Mouse (Mus musculus): ENCODE results near the gene Mib2.
A peak's percentile ranks its signal among the peaks of the same experiment; 100 is the strongest.
"Not testable (repeated sequence)": the region's sequence is repeated elsewhere in the genome, so short reads cannot be mapped to it uniquely, and the experiment has no call there.

Mib2 gene

GRCm38 (mm10) chr4:155670236-155670635 lies 1.2 kb upstream of the Mib2 start:
- DNase-seq (ENCODE audit: low read depth, low spot score), result not testable (repeated sequence)

GRCm38 (mm10) chr4:155669598-155670075 lies 639 bp upstream of the Mib2 start:
- no peak for DNase-seq (ENCODE audit: low read depth, low spot score)

DNA sequence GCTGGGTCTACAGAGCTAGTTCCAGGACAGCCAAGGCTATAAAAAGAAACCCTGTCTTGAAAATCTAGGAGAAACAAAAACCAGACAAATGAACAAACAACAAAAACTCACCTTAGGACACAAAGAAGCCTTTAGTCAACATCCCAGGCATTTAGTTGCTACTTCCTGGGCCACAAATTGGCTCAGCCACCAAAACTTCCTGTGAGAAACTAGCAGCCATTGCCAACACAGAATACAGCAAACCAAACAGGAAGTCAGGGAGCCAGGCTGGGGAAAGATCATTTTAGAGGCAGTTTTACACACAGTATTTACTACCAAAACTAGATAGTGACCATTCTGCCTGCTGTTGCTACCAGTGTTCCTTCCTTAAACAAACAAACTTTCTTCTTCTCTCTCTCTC lies 2.1 kb downstream of the Mib2 start:
- no peak for DNase-seq (ENCODE audit: low read depth, low spot score)

GRCm38 (mm10) chr4:155660641-155661040 lies 8.4 kb downstream of the Mib2 start:
- DNase-seq (ENCODE audit: low read depth, low spot score), result no peak

GRCm38 (mm10) chr4:155658961-155659360 lies 10.0 kb downstream of the Mib2 start:
- DNase-seq (ENCODE audit: low read depth, low spot score), result no peak

- DNase-seq (ENCODE audit: low read depth, low spot score), result no peak
Observed at GRCm38 (mm10) chr4:155656214-155656751, 12.7 kb downstream of the Mib2 start.

- DNase-seq (ENCODE audit: low read depth, low spot score), result peak; percentile 44
Observed at GRCm38 (mm10) chr4:155654456-155655298, 14.3 kb downstream of the Mib2 start.

GRCm38 (mm10) chr4:155654183-155654455 lies 14.9 kb downstream of the Mib2 start:
- no peak for DNase-seq (ENCODE audit: low read depth, low spot score)

- DNase-seq (ENCODE audit: low read depth, low spot score), result peak; percentile 44
Observed at GRCm38 (mm10) chr4:155653451-155654182, 15.4 kb downstream of the Mib2 start.

- peak; percentile 60 for DNase-seq (ENCODE audit: low read depth, low spot score)
Observed at GRCm38 (mm10) chr4:155653086-155653450, 15.9 kb downstream of the Mib2 start, which contains the start of gene Mmp23. Gene Mmp23, minus strand, starts transcription at chr4:155653384.

DNA sequence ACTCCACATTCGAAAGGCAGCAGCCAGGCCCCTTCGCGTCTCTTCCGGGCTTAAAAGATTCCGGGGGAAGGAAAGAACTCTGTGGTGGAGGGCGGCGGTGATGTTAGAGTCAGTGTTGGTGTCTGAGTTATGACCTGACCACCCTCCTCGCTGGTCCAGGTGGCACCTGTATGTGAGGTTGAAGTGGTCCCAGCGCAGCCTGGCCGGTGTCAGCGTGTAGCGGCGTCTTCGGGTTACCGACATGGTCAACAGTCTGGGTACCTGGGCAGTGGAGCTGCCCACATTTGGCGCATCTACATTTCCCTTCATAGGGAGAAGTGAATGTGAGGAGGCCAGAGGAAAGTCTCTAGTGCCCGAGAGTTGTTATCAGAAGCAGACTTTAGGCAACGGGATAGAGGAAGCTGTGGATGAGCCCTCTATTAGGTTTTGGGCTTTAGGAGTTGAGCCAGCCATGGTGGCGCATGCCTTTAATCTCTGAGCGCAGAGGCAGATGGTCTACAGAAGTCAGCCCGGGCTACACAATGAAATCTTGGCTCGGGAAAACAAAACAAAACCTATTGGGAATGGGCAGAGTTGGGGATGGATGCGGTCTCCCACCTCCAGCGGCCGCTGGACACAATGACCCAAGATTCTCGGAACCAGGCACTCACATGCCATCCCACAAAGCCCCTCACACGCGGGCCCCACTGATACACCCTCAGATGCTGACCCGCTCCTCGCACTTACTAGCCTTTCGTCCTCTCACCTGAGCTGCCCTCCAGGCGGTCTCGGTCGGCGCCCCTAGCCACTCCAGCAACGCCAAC lies 16.5 kb downstream of the Mib2 start:
- peak; percentile 14 for DNase-seq (ENCODE audit: low read depth, low spot score)

DNA sequence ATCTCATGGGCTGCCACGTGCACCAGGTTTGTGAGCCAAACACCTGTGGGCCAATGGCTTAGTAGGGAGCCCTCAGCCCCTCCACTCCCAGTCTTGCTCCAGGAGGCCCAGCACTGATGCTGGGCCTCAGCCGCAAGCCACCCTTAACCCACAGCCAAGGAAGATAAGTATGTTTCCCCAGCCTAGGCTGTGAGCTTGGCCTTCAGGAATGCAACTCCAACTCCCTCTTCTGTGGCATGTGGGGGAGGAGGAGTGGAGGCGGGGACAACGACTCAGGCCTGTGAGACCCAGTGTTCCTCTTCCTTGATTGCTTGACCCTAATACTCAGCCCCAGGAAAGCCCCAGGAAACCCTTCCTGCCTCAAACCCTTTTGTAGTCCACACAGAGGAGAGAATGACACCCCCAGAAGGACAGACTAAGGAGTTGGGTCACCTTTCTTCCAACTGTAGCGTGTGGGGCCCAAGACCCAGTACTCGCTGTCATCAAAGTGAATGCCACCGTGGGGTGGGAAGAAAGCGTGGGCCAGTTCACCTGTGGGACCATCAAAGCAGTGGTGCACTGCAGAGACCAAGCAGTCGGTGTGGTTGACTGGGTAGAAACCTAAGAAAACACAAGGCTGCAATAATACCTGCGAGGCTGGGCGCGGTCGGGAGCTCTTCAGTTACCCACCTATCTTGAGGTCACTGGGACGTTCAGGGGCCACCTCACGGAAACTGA lies 17.3 kb downstream of the Mib2 start:
- DNase-seq (ENCODE audit: low read depth, low spot score), result peak; percentile 34

DNA sequence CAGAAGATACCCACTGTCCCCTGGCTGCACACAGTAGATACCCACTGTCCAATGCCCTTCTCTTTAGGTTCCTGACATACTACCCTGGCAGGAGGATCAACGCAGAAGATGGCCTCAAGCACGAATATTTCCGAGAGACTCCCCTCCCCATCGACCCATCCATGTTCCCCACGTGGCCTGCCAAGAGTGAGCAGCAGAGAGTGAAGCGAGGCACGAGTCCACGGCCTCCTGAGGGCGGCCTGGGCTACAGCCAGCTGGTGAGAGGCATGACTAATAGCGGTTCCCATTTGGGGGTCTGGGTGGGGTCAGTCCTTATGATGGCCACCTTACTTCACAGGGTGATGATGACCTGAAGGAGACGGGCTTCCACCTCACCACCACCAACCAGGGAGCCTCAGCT lies 19.6 kb downstream of the Mib2 start:
- DNase-seq (ENCODE audit: low read depth, low spot score), result no peak

GRCm38 (mm10) chr4:155645721-155646120 lies 23.3 kb downstream of the Mib2 start:
- DNase-seq (ENCODE audit: low read depth, low spot score), result no peak

DNA sequence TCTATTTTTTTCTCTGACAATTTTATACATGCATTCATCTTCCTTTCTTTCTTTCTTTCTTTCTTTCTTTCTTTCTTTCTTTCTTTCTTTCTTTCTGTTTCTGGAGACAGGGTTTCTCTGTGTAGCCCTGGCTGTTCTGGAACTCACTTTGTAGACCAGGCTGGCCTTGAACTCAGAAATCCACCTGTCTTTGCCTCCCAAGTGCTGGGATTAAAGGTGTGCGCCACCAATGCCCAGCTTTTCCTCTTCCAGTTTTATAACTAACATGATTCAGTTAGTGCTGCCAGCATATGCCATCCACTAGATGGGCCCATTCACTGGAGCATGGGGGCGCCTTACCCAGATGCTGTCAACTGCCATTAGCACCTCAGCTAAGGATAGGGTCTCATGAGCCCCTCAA lies 23.7 kb downstream of the Mib2 start, which contains the start of gene Gm10563:
Gm10563 (minus strand) TSS at position 101 of the 400 bp plus-strand sequence.
- DNase-seq (ENCODE audit: low read depth, low spot score), result not testable (repeated sequence)

DNA sequence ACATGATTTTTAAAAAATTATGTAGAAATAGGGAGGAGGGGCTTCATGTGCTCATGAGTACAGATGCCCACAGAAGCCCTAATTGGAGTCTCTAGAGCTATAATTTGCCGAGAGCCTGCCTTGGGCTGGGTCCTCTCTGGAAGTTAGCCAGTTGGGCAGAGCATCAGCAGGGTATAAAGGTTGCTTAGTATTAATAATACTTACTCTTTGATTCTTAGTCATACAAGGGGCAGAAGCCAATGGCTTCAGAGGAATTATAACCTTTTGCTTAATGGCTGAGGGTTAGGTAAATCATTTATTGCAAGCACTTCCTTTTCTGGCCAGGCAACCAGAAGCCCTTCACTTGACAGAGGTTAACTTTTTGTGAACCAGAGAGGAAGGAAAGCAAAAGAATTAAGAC lies 25.5 kb downstream of the Mib2 start:
- no peak for DNase-seq (ENCODE audit: low read depth, low spot score)

GRCm38 (mm10) chr4:155635766-155636499 lies 33.1 kb downstream of the Mib2 start:
- no peak for DNase-seq (ENCODE audit: low read depth, low spot score)

DNA sequence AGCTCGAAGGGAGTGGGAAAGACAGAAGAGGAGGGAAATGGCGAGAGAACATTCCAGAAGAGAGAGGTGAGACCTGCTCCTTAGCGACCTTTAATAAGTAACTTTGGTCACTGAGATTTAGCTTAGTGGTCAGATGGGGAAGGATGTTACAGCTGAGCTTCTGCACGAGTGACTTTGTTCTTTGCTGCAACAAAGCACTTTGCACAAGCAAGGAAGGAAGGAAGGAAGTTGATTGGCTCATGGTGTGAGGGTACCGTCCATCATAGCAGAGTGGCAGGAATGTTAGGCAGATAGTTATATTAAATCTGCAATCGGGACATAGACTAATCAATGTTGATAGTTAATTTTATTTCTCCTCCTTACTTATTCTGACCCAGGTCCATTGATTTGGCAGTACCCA lies 38.7 kb downstream of the Mib2 start:
- no peak for DNase-seq (ENCODE audit: low read depth, low spot score)

GRCm38 (mm10) chr4:155624338-155625291 lies 44.4 kb downstream of the Mib2 start, which contains the start of gene Cdk11b:
Gene Cdk11b, plus strand, starts transcription at chr4:155624854.
- DNase-seq (ENCODE audit: low read depth, low spot score), result peak; percentile 99

Measured in mesoderm, embryonic 11.5 days (tissue).